Mouse (Mus musculus): ENCODE results near the gene Tnfrsf14.

- TF ChIP-seq CTCF (IDR thresholded peaks at IDR 0.05) (no peak), EP300 (IDR thresholded peaks at IDR 0.05) (no peak)
Measured at GRCm38 (mm10) chr4:154887593-154888250, 40.6 kb downstream of the Tnfrsf14 start.

All from lung, postnatal 0 days (tissue).